Mouse (Mus musculus) midbrain, embryonic 15.5 days (tissue): ENCODE measurements around the gene Mrps27. TPM values are rescaled to one million over a fixed set of nuclear protein-coding genes. Genes with fewer than 3 reads are reported as not detected.

Source experiments
- ATAC-seq: fragments of 200-750 bp; cut with Nextera tagmentation; replicated peaks from 2 replicates; pipeline ENCODE4 v1.8.0; 2017; ENCODE audit warnings: moderate TSS enrichment
- H3K27ac ChIP-seq: fragments of 300-500 bp; sonication (generic); 2 replicates; pipeline ENCODE4 v1.5.1; 2015; ENCODE audit warnings: mild to moderate bottlenecking, inconsistent platforms
- H3K27me3 ChIP-seq: fragments of 300-500 bp; sonication (generic); replicated peaks from 2 replicates; pipeline ENCODE4 v1.6.1; 2015; ENCODE audit warnings: inconsistent platforms
- H3K36me3 ChIP-seq: fragments of 300-500 bp; sonication (generic); replicated peaks from 2 replicates; pipeline ENCODE4 v1.6.1; 2015; ENCODE audit warnings: inconsistent platforms
- H3K4me1 ChIP-seq: fragments of 300-500 bp; sonication (generic); 2 replicates; pipeline ENCODE4 v1.6.1; 2015; ENCODE audit warnings: inconsistent platforms
- H3K4me2 ChIP-seq: fragments of 300-500 bp; sonication (generic); 2 replicates; pipeline ENCODE4 v1.6.1; 2015; ENCODE audit warnings: inconsistent platforms, mild to moderate bottlenecking, moderate library complexity
- H3K4me3 ChIP-seq: fragments of 300-500 bp; sonication (generic); 2 replicates; pipeline ENCODE4 v1.5.1; 2015; ENCODE audit warnings: mild to moderate bottlenecking, inconsistent platforms
- H3K9ac ChIP-seq: fragments of 300-500 bp; sonication (generic); 2 replicates; pipeline ENCODE4 v1.6.1; 2015; ENCODE audit warnings: mild to moderate bottlenecking, inconsistent platforms
- H3K9me3 ChIP-seq: fragments of 300-500 bp; sonication (generic); 2 replicates; pipeline ENCODE4 v1.6.1; 2016; ENCODE audit warnings: inconsistent platforms
- WGBS: fragments of 180-500 bp; shearing (Covaris S2); methylation state at CpG from one replicate; pipeline ENCODE4 v1.1.7; 2015; ENCODE audit warnings: mixed read lengths; 5-methylcytosine and 5-hydroxymethylcytosine counted together
- polyA plus RNA-seq: library from polyadenylated mRNA; unstranded; fragments of >200 nt; fragmentation: Nextera tagmentation; extraction: Ambion mirVana; gene quantifications from 2 replicates; pipeline ENCODE4 v1.2.1, GENCODE M21; 2015

The Mrps27 gene
- polyA plus RNA-seq, 1 experiment from 2014 or later, result 38.9 TPM

DNA sequence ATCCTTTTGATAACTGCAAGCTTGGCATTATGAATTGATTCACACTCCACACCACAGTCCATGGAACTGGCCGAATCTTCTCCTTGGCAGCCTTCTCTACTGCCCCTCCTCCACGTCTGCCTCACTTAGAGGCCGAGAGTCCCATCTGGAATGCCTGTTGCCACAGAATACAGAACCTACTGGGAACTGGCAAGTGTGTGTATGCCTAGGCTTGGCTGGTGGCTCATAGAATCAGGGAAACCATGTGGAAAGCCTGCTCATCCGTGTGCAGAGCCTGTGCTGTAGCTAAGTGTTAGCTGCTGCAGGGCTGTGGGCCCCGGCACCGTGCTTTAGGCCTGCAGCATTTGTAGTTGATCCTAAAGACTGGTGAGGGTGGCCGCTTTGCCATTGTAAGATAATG lies 52.6 kb downstream of the Mrps27 start:
- 29% methylated on average over 7 of the region's 7 CpGs for WGBS
- Histone ChIP-seq H3K27me3 (no peaks in the 10 kb centered on the region), H3K4me2 (no peak overlapping the region), H3K9me3 (no peaks in the 10 kb centered on the region), H3K27ac (no peak overlapping the region), H3K36me3 (no peaks in the 10 kb centered on the region), H3K4me3 (no peak overlapping the region), H3K4me1 (peaks cover 33% of the 10 kb centered on the region), H3K9ac (no peak overlapping the region)
- ATAC-seq, result peak; percentile 58; the same call in 1 of the 2 replicates

DNA sequence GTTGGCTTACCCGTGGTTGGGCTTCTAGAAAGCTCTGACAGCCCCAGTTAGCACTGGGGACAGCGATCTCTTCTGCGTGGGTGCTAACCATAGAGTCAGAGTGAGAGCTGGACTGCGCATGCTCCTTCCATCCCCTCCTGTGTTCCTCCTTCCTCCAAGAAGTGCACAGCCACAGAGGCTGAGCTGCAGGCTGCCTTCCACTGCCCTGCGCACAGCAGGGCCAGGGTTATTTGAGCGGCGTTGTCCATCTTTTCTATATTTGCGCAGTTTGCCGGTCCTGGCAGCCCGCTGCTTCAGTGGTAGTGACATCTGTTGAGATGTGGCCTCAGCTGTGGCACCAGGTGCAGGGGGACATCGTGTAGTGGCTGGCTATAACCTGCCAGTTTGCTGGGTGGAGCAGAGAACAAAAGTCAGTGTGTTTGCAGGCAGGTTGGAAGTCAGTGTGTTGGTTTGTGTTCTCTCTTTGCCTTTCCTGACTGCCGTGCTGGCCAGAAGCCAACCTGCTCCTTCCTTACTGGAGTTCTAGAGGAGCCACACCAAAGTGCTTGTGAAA lies 53.6 kb downstream of the Mrps27 start:
- WGBS, result 80% methylated on average over 12 of the region's 12 CpGs
- no peak for ATAC-seq

DNA sequence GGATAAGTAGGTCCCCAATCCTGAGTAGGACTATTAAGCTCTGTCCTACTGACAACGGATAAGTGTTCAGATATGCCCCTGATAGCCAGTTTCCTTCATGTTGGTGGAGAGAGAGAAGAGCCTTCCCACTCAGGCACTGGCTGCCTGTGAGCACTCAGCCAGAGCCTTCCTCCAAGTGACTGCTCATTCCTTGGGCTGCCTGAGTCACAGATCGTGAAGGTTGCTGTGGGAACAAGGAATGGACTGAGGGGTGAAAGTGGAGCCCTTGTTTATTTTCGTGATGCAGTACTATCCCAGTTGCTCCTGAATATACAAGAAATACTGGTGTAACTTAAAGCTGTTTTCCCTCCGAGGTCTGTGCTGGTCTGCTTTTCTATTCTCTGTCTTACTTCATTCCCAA lies 54.8 kb downstream of the Mrps27 start:
- no peaks in the 10 kb centered on the region for H3K9me3 ChIP-seq
- no peak overlapping the region for H3K9ac ChIP-seq
- H3K27ac ChIP-seq, result no peak overlapping the region
- H3K36me3 ChIP-seq, result no peaks in the 10 kb centered on the region
- WGBS, result 65% methylated on average over 4 of the region's 4 CpGs
- no peak overlapping the region for H3K4me3 ChIP-seq
- peaks cover 33% of the 10 kb centered on the region for H3K4me1 ChIP-seq
- no peak for ATAC-seq
- H3K4me2 ChIP-seq, result no peak overlapping the region
- no peaks in the 10 kb centered on the region for H3K27me3 ChIP-seq

More for the DNA sequence above, 53.6 kb downstream of the Mrps27 start:
- H3K4me3 ChIP-seq, result no peak overlapping the region
- peaks cover 33% of the 10 kb centered on the region for H3K4me1 ChIP-seq
- H3K9me3 ChIP-seq, result no peaks in the 10 kb centered on the region
- H3K4me2 ChIP-seq, result no peak overlapping the region
- no peak overlapping the region for H3K27ac ChIP-seq
- H3K9ac ChIP-seq, result no peak overlapping the region
- H3K36me3 ChIP-seq, result no peaks in the 10 kb centered on the region
- H3K27me3 ChIP-seq, result no peaks in the 10 kb centered on the region

DNA sequence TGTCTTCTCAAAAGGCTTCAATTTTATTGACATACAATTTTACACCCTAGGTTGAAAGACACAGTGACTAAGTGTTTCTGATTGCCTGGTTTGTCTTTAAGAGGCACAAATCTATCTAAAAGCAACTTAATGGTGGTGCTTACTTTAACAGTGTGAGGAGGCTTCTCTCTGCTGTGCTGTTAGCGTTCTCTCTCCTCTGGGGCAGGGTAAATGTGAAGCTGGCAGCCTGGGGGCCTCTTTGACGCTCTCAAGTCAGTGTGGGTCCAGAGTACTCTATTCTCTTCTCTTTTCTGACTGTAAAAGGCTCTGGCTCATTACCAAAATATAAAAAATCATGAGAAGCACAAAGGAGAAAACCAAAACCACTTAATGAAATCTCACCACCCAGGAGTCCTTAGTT lies 64.6 kb downstream of the Mrps27 start:
- WGBS, result 19% methylated on average over 2 of the region's 2 CpGs
- H3K27ac ChIP-seq, result no peak overlapping the region
- H3K4me1 ChIP-seq, result peaks cover 9% of the 10 kb centered on the region
- no peaks in the 10 kb centered on the region for H3K9me3 ChIP-seq
- H3K9ac ChIP-seq, result no peak overlapping the region
- H3K4me3 ChIP-seq, result no peak overlapping the region
- H3K36me3 ChIP-seq, result 0 out of 2 replicates have a peak, but pooled peaks cover 4% of the 10 kb centered on the region
- H3K4me2 ChIP-seq, result no peak overlapping the region
- ATAC-seq, result no peak
- no peaks in the 10 kb centered on the region for H3K27me3 ChIP-seq

DNA sequence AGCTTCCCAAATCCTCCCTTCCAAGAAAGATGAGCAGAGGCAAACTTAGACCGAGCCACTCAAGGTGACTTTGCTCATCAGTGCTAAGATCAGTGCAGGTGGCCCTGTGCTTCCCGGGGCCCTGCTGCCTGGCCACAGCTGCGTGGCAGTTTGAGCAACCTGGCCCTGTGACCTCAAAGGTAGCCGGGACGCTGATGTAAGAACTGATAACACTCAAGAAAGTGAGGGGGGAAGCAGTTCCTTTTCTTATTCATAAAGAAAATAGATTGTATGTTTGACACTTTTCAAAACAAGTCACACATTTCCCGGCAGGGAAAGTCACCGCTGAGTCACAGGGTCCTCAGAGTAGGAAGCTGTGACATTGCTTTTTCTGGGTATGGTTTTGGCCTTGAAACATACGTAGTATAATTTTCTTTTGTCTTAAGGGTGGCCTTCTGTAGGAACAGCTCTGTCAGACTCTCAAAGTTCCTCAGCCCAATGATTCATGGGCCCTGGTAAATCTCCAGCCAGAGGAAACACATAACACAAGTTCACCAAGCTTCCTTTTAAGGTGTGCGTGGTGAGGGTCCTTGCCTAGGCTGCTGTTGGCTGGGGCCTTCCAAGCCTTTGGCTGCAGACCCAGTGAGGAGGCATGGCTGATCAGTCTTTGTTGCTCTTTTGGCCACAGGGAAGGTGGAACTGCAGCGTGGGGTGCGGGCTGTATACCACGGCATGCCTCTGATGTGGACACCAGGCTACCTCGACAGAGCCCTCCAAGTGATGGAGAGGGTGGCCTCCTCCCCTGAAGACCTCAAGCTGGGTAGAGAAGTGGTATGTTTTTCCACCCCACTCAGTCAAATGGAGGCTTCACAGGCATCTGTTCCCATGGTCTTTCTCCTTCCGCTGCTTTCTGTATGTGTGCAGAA lies 66.3 kb downstream of the Mrps27 start:
- Histone ChIP-seq H3K27ac (no peak overlapping the region), H3K9me3 (no peaks in the 10 kb centered on the region), H3K36me3 (0 out of 2 replicates have a peak, but pooled peaks cover 4% of the 10 kb centered on the region), H3K9ac (no peak overlapping the region), H3K4me2 (no peak overlapping the region), H3K4me3 (no peak overlapping the region), H3K27me3 (no peaks in the 10 kb centered on the region), H3K4me1 (peaks cover 16% of the 10 kb centered on the region)
- 93% methylated on average over 14 of the region's 14 CpGs for WGBS
- ATAC-seq, result no peak

DNA sequence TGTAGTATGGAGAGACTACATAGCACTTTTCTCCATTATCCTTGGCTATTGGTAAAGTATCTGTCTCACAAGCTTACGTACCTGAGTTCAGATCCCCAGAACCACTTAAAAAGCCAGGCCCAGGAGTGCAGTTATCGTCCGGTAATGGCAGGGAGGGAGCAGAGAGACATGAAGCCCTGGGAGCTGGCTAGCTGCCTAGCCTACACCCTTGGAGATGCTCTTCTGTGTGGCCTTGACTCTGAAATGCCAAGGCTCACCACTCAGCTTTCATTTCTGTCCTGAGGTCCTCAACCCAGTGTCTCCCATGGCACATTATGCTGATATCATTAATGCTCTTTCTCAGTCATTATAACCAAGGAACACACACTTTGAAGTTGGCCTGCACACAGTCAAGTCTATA lies 67.2 kb downstream of the Mrps27 start:
- Histone ChIP-seq H3K4me3 (no peak overlapping the region), H3K4me2 (no peak overlapping the region), H3K9ac (no peak overlapping the region), H3K36me3 (0 out of 2 replicates have a peak, but pooled peaks cover 4% of the 10 kb centered on the region), H3K4me1 (peaks cover 16% of the 10 kb centered on the region), H3K27me3 (no peaks in the 10 kb centered on the region), H3K27ac (no peak overlapping the region), H3K9me3 (no peaks in the 10 kb centered on the region)
- 90% methylated on average over 3 of the region's 3 CpGs for WGBS
- ATAC-seq, result no peak

DNA sequence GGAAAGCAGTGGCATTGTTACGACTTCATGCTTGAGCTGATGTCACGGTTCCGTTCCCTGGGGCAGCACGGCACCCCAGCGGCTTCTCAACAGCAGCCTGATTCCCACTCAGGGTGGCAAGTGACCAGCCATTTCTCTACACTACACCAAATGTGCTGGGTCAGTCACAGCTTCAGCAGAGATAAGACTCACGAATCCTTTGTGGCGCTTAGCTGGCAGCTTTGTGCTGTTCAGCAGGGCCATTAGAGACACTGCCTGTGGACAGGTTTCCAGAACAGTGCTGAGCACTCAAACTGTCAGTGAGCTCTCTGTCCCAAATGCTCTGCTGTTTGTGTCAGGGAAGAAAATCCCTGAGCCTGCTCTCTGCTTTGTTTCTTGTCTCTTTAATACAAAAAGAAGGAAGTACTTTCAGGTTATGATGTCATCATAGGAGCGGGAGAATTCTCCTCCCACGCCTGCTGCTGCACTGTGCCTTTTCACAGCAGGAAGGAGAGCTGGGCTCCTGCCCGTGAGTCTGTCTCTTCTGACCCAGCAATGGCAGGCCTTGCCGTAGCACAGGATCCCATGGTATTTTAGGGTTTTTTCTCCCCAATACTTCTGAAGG lies 68.0 kb downstream of the Mrps27 start:
- Histone ChIP-seq H3K4me1 (peaks cover 16% of the 10 kb centered on the region), H3K27ac (0 out of 2 replicates have a peak overlapping the region, but pooled peaks have one; percentile 26), H3K27me3 (no peaks in the 10 kb centered on the region), H3K4me2 (no peak overlapping the region), H3K36me3 (no peaks in the 10 kb centered on the region), H3K9ac (no peak overlapping the region), H3K4me3 (no peak overlapping the region), H3K9me3 (no peaks in the 10 kb centered on the region)
- 30% methylated on average over 11 of the region's 11 CpGs for WGBS
- no peak for ATAC-seq

DNA sequence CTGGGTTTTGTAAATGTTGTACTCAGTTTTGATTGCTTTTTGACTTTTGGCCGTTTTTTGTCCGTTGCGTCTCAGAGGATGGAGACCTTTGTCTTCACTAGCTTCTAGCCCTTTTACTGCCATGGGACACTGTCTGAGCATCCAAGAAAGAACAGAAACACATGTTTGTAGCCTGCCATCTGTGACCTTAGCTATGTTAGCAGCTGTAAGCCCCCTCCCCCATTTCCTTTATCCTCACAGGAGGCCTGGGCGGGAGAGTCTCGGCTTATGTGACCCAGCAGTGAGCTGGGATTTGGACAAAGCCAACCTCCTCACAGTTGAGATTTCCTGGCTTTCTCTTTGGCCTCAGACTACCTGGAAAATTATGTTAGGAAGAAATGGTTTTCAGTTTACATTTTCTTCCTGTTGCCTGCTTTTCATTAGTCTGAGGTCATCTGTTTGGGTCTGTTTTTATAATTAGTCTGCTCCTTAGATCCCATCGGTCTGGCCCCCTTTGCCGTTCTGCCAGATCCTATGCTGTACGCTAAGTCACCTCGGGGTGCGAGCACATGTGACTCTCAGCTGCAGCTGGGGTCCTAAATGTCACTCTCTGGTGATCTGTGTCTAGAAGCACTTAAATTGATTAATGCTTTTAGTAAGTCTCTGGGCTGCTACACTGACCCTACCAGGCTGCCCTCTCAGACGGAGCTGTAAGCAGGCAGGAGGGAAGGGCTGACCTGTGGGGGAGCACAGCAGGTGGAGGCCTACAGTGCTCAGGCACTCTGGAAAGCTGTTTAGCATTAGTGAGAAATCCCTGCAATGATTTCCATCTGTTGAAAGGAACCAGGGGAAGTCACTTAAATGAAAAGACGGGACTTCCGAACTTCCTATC lies 69.1 kb downstream of the Mrps27 start:
- ATAC-seq, result no peak
- Histone ChIP-seq H3K4me2 (no peak overlapping the region), H3K4me1 (peaks cover 16% of the 10 kb centered on the region), H3K9ac (no peak overlapping the region), H3K4me3 (no peak overlapping the region), H3K9me3 (no peaks in the 10 kb centered on the region), H3K36me3 (no peaks in the 10 kb centered on the region), H3K27ac (no peak overlapping the region), H3K27me3 (no peaks in the 10 kb centered on the region)
- WGBS, result 33% methylated on average over 13 of the region's 13 CpGs

DNA sequence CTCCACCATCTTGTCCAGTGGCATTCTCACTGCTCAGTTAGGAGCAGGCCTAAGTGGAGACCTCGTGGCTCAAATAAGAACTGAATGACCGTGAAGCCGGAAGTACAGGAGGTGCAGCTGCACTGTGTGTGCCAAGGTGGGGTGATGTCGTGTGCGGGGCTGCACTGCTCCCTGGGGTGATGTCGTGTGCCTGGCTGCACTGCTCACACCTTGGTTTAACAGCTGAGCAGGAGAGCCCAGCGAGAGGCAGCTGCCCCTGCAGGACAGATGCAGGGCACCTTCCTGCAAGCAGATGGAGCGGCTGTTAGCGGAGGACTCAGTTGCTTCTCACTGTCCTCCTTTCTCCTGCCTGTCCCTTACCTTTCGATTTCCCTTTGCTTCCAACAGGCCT lies 69.8 kb downstream of the Mrps27 start:
- ATAC-seq, result no peak
- no peak overlapping the region for H3K9ac ChIP-seq

DNA sequence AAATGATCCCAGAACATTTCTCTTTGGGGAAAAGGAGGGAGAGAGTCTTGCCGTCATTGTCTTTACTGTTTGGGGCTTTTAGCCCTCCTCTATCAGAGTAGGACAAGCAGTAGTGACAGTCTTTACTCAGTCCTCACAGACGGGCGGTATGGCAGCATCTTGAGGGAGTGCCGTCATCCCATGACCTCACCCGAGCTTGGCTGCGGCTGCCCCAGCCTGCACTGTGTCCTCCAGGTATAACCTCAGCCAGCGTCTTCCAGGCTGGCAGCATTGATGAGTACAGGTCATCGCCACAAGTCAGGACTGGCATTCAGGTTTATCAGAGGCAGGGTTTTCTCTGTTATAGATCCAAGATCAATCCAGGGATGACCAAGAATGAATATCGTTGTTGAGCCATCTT lies 72.0 kb downstream of the Mrps27 start:
- peaks cover 16% of the 10 kb centered on the region for H3K4me1 ChIP-seq
- no peaks in the 10 kb centered on the region for H3K27me3 ChIP-seq
- ATAC-seq, result no peak
- H3K27ac ChIP-seq, result no peak overlapping the region
- no peak overlapping the region for H3K9ac ChIP-seq
- no peaks in the 10 kb centered on the region for H3K9me3 ChIP-seq
- peaks cover 5% of the 10 kb centered on the region for H3K36me3 ChIP-seq
- no peak overlapping the region for H3K4me2 ChIP-seq
- H3K4me3 ChIP-seq, result no peak overlapping the region
- 85% methylated on average over 9 of the region's 9 CpGs for WGBS

More for the DNA sequence above, 69.8 kb downstream of the Mrps27 start:
- Histone ChIP-seq H3K9me3 (no peaks in the 10 kb centered on the region), H3K4me2 (no peak overlapping the region), H3K4me1 (peaks cover 16% of the 10 kb centered on the region), H3K27me3 (no peaks in the 10 kb centered on the region), H3K27ac (no peak overlapping the region), H3K36me3 (no peaks in the 10 kb centered on the region), H3K4me3 (no peak overlapping the region)
- WGBS, result 47% methylated on average over 10 of the region's 10 CpGs

DNA sequence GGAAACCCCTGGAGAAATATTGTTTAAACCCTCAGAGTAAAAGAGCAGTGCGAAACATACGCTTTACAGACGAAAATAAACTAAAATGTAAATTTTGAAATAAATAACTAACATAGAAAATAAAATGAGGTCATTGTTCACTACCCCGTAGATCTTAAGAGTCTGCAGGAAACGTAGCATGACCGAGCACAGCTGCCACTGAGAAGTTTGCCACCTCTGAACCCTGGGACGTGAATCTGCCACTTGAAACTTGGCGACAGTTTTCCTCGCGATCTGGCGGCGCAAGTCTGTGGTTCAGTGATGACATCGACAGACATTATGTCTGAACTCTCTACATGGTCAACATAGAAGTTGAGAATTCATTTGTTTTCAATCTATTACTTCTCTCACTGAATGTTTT lies 79.0 kb downstream of the Mrps27 start:
- Histone ChIP-seq H3K9ac (no peak overlapping the region), H3K27me3 (no peaks in the 10 kb centered on the region), H3K4me1 (no peaks in the 10 kb centered on the region), H3K9me3 (no peaks in the 10 kb centered on the region), H3K27ac (no peak overlapping the region), H3K4me2 (no peak overlapping the region), H3K4me3 (no peak overlapping the region), H3K36me3 (peaks cover 53% of the 10 kb centered on the region)
- 86% methylated on average over 13 of the region's 13 CpGs for WGBS
- ATAC-seq, result no peak
